Comparison of ENCODE assay signal across 22 mouse cellular contexts in genomic region chr17:56164510-56164909, GRCm38 (mm10). TPM values are rescaled to one million over a fixed set of nuclear protein-coding genes. Genes with fewer than 3 reads are reported as not detected.
DNase-seq lines count a peak whose midpoint lies in the region; ATAC-seq and TF ChIP-seq lines count a peak whose summit lies in the region.
"Had no signal": no experiment of that assay in that cellular context is flagged by ENCODE, and none has a peak within 500 bp of the region (broad histone marks: within the 10 kb centered on the region; RNA-seq: fewer than 3 reads in every experiment).

No protein-coding gene starts in this region.

- H3K27ac ChIP-seq in kidney, embryonic 15.5 days = no peak overlapping the region
- no peak overlapping the region for H3K27ac ChIP-seq in lung, embryonic 16.5 days (ENCODE audit: low read length)
- no peak overlapping the region for H3K27ac ChIP-seq in lung, postnatal 0 days (ENCODE audit: low read length)
- H3K27ac ChIP-seq in small intestine, adult 2 months (ENCODE audit: insufficient read depth, low read depth, low read length) = peak overlapping the region; percentile 80
- H3K27ac ChIP-seq in hindbrain, embryonic 14.5 days = no peak overlapping the region
- H3K27ac ChIP-seq: embryonic facial prominence, embryonic 12.5 days; forebrain, embryonic 15.5 days; hindbrain, embryonic 13.5 days had no signal

- 0 out of 2 replicates have a peak, but pooled peaks cover 12% of the 10 kb centered on the region for H3K27me3 ChIP-seq in kidney, embryonic 15.5 days
- no peaks in the 10 kb centered on the region for H3K27me3 ChIP-seq in lung, embryonic 16.5 days (ENCODE audit: control insufficient read depth, insufficient read depth, low read depth, low read length)
- no peaks in the 10 kb centered on the region for H3K27me3 ChIP-seq in lung, postnatal 0 days (replicated peaks; ENCODE audit: insufficient read depth, low read length)
- no peaks in the 10 kb centered on the region for H3K27me3 ChIP-seq in small intestine, adult 2 months (ENCODE audit: control insufficient read depth, insufficient read depth, low read length)
- H3K27me3 ChIP-seq in hindbrain, embryonic 14.5 days (ENCODE audit: control insufficient read depth, insufficient read depth, low read length) = no peaks in the 10 kb centered on the region
- H3K27me3 ChIP-seq: forebrain, embryonic 15.5 days had no signal

- no peak for TF ChIP-seq EP300 in lung, postnatal 0 days (IDR thresholded peaks at IDR 0.05)

- 0 out of 2 replicates have a peak overlapping the region, but pooled peaks have one; percentile 81 for H3K4me2 ChIP-seq in kidney, embryonic 15.5 days
- peak overlapping the region; percentile 82; the same call in 1 of the 2 replicates for H3K4me2 ChIP-seq in lung, embryonic 16.5 days (ENCODE audit: low read depth, low read length)
- no peak overlapping the region for H3K4me2 ChIP-seq in lung, postnatal 0 days (replicated peaks; ENCODE audit: low read depth, low read length)
- no peak overlapping the region for H3K4me2 ChIP-seq in hindbrain, embryonic 14.5 days (replicated peaks)
- H3K4me2 ChIP-seq: forebrain, embryonic 15.5 days; heart, embryonic 11.5 days; hindbrain, embryonic 13.5 days had no signal

- no peak for ATAC-seq in kidney, embryonic 15.5 days (replicated peaks; ENCODE audit: low FRiP score)
- no peak for ATAC-seq in lung, embryonic 16.5 days (ENCODE audit: low read depth)
- ATAC-seq in lung, postnatal 0 days = no peak
- no peak for ATAC-seq in hindbrain, embryonic 14.5 days (ENCODE audit: low FRiP score)
- ATAC-seq: forebrain, embryonic 15.5 days had no signal

- WGBS in kidney, embryonic 15.5 days = 80% methylated on average over 3 of the region's 3 CpGs
- WGBS in lung, embryonic 16.5 days = 70% methylated on average over 3 of the region's 3 CpGs
- 67% methylated on average over 3 of the region's 3 CpGs for WGBS in lung, postnatal 0 days
- WGBS in small intestine, adult 2 months = 16% methylated on average over 3 of the region's 3 CpGs
- 78% methylated on average over 3 of the region's 3 CpGs for WGBS in hindbrain, embryonic 14.5 days

- no peak for TF ChIP-seq POLR2A in small intestine, adult 2 months (IDR thresholded peaks at IDR 0.05; ENCODE audit: low read depth, low read length)

- H3K36me3 ChIP-seq in kidney, embryonic 15.5 days = no peaks in the 10 kb centered on the region
- H3K36me3 ChIP-seq in lung, embryonic 16.5 days (ENCODE audit: control insufficient read depth, insufficient read depth, low read length) = no peaks in the 10 kb centered on the region
- no peaks in the 10 kb centered on the region for H3K36me3 ChIP-seq in lung, postnatal 0 days (ENCODE audit: insufficient read depth, low read length)
- no peaks in the 10 kb centered on the region for H3K36me3 ChIP-seq in small intestine, adult 2 months (ENCODE audit: control insufficient read depth, insufficient read depth, low read length)
- H3K36me3 ChIP-seq in hindbrain, embryonic 14.5 days (replicated peaks; ENCODE audit: control insufficient read depth, insufficient read depth) = no peaks in the 10 kb centered on the region
- H3K36me3 ChIP-seq: embryonic facial prominence, embryonic 12.5 days; forebrain, embryonic 15.5 days; G1E; heart, embryonic 15.5 days; hindbrain, embryonic 13.5 days had no signal

- TF ChIP-seq CTCF in lung, postnatal 0 days (IDR thresholded peaks at IDR 0.05) = no peak
- no peak for TF ChIP-seq CTCF in small intestine, adult 2 months (IDR thresholded peaks at IDR 0.05; ENCODE audit: extremely low read depth, insufficient read length, insufficient replicate concordance, low read depth, low read length)

- H3K9ac ChIP-seq in kidney, embryonic 15.5 days = no peak overlapping the region
- no peak overlapping the region for H3K9ac ChIP-seq in lung, embryonic 16.5 days (ENCODE audit: low read length)
- H3K9ac ChIP-seq in lung, postnatal 0 days (replicated peaks; ENCODE audit: low read depth) = no peak overlapping the region
- H3K9ac ChIP-seq in hindbrain, embryonic 14.5 days = no peak overlapping the region
- H3K9ac ChIP-seq: embryonic facial prominence, embryonic 12.5 days; forebrain, embryonic 15.5 days; heart, embryonic 15.5 days; hindbrain, embryonic 13.5 days had no signal

- peak; percentile 67 to 74 for DNase-seq in cerebellum, postnatal 10 days
- no peak for DNase-seq in cerebellum, postnatal 4 days (ENCODE audit: low spot score in 2 of 2)
- DNase-seq in kidney, adult 11 months = no peak
- DNase-seq in lung, postnatal 0 days (ENCODE audit: low spot score) = no peak
- no peak for DNase-seq in hindbrain, embryonic 14.5 days (ENCODE audit: low spot score)
- DNase-seq: adrenal gland, postnatal 10 days; B cell, adult 2 months; cerebellum, adult 18-20 months; cerebellum, adult 9-11 months; gastrocnemius, postnatal 10 days; heart, adult 2 months; heart, postnatal 14 days had no signal

- no peaks in the 10 kb centered on the region for H3K9me3 ChIP-seq in kidney, embryonic 15.5 days (replicated peaks)
- H3K9me3 ChIP-seq in lung, embryonic 16.5 days (ENCODE audit: control insufficient read depth, low read length) = no peaks in the 10 kb centered on the region
- H3K9me3 ChIP-seq in lung, postnatal 0 days (ENCODE audit: low read length) = no peaks in the 10 kb centered on the region
- H3K9me3 ChIP-seq in hindbrain, embryonic 14.5 days (ENCODE audit: control insufficient read depth, low read length) = no peaks in the 10 kb centered on the region
- H3K9me3 ChIP-seq: embryonic facial prominence, embryonic 12.5 days; forebrain, embryonic 15.5 days; G1E; heart, embryonic 15.5 days; hindbrain, embryonic 13.5 days had no signal

- no peak overlapping the region for H3K4me3 ChIP-seq in kidney, embryonic 15.5 days (replicated peaks)
- H3K4me3 ChIP-seq in lung, embryonic 16.5 days (ENCODE audit: low read length) = no peak overlapping the region
- no peak overlapping the region for H3K4me3 ChIP-seq in lung, postnatal 0 days (ENCODE audit: low read depth, low read length)
- no peak overlapping the region for H3K4me3 ChIP-seq in small intestine, adult 2 months (ENCODE audit: low read depth, low read length)
- H3K4me3 ChIP-seq in hindbrain, embryonic 14.5 days (replicated peaks; ENCODE audit: low read length) = no peak overlapping the region
- H3K4me3 ChIP-seq: embryonic facial prominence, embryonic 12.5 days; forebrain, embryonic 15.5 days; heart, adult 2 months; heart, embryonic 15.5 days; hindbrain, embryonic 13.5 days had no signal

- H3K4me1 ChIP-seq in kidney, embryonic 15.5 days = peaks cover 36% of the 10 kb centered on the region
- H3K4me1 ChIP-seq in lung, embryonic 16.5 days (replicated peaks; ENCODE audit: control insufficient read depth, insufficient read depth, low read length) = peaks cover 14% of the 10 kb centered on the region
- H3K4me1 ChIP-seq in lung, postnatal 0 days (ENCODE audit: insufficient read depth, low read depth, low read length) = peaks cover 10% of the 10 kb centered on the region; the same call in 1 of the 2 replicates
- H3K4me1 ChIP-seq in small intestine, adult 2 months (ENCODE audit: control insufficient read depth, insufficient read depth, insufficient read length, low read length) = peaks cover 17% of the 10 kb centered on the region
- peaks cover 16% of the 10 kb centered on the region for H3K4me1 ChIP-seq in hindbrain, embryonic 14.5 days (replicated peaks; ENCODE audit: control insufficient read depth, insufficient read depth, low read length)

RNA-seq across cellular contexts. Expression of gene Tnfaip8l1, which starts 2.2 kb away (rescaled TPM):
- polyA plus RNA-seq in kidney, embryonic 15.5 days (2015; fragmentation: Nextera tagmentation; extraction: Ambion mirVana) = 11.6 and 11.9 TPM in 2 replicates
- 15.5 and 17.3 TPM in 2 replicates for polyA plus RNA-seq in lung, embryonic 16.5 days (2015; fragmentation: Nextera tagmentation; extraction: Ambion mirVana)
- polyA plus RNA-seq in lung, postnatal 0 days (2015; fragmentation: Nextera tagmentation; extraction: Ambion mirVana) = 4.7 and 5.6 TPM in 2 replicates
- polyA plus RNA-seq in small intestine, adult 2 months (2012; rRNA removed) = 4.2 and 10.3 TPM in 2 replicates
- polyA plus RNA-seq in hindbrain, embryonic 14.5 days (2014; fragmentation: Nextera tagmentation; extraction: Ambion mirVana) = 8.4 and 9.9 TPM in 2 replicates

RNA-seq across cellular contexts. Expression of gene Mydgf, which starts 19.2 kb away (rescaled TPM):
- 90.7 and 96.4 TPM in 2 replicates for polyA plus RNA-seq in kidney, embryonic 15.5 days (2015; fragmentation: Nextera tagmentation; extraction: Ambion mirVana)
- polyA plus RNA-seq in lung, embryonic 16.5 days (2015; fragmentation: Nextera tagmentation; extraction: Ambion mirVana) = 93.0 and 110 TPM in 2 replicates
- 67.2 and 71.2 TPM in 2 replicates for polyA plus RNA-seq in lung, postnatal 0 days (2015; fragmentation: Nextera tagmentation; extraction: Ambion mirVana)
- 82.7 and 86.4 TPM in 2 replicates for polyA plus RNA-seq in small intestine, adult 2 months (2012; rRNA removed)
- polyA plus RNA-seq in hindbrain, embryonic 14.5 days (2014; fragmentation: Nextera tagmentation; extraction: Ambion mirVana) = 67.8 and 70.8 TPM in 2 replicates

RNA-seq across cellular contexts. Expression of gene Sema6b, which starts 24.4 kb away (rescaled TPM):
- 1.5 TPM in 2 replicates for polyA plus RNA-seq in kidney, embryonic 15.5 days (2015; fragmentation: Nextera tagmentation; extraction: Ambion mirVana)
- polyA plus RNA-seq in lung, embryonic 16.5 days (2015; fragmentation: Nextera tagmentation; extraction: Ambion mirVana) = 1.2 and 1.7 TPM in 2 replicates
- polyA plus RNA-seq in lung, postnatal 0 days (2015; fragmentation: Nextera tagmentation; extraction: Ambion mirVana) = 0.88 and 1.0 TPM in 2 replicates
- polyA plus RNA-seq in small intestine, adult 2 months (2012; rRNA removed) = 6.4 and 12.2 TPM in 2 replicates
- 18.3 and 20.5 TPM in 2 replicates for polyA plus RNA-seq in hindbrain, embryonic 14.5 days (2014; fragmentation: Nextera tagmentation; extraction: Ambion mirVana)
- polyA plus RNA-seq: CD4-positive, CD25-positive, alpha-beta regulatory T cell, adult 4 months had no signal

RNA-seq across cellular contexts. Expression of gene Lrg1, which starts 42.7 kb away (rescaled TPM):
- polyA plus RNA-seq in kidney, embryonic 15.5 days (2015; fragmentation: Nextera tagmentation; extraction: Ambion mirVana) = 0.39 and 0.53 TPM in 2 replicates
- 0.59 and 1.4 TPM in 2 replicates for polyA plus RNA-seq in lung, embryonic 16.5 days (2015; fragmentation: Nextera tagmentation; extraction: Ambion mirVana)
- 36.3 and 50.6 TPM in 2 replicates for polyA plus RNA-seq in lung, postnatal 0 days (2015; fragmentation: Nextera tagmentation; extraction: Ambion mirVana)
- polyA plus RNA-seq in small intestine, adult 2 months (2012; rRNA removed) = 10.6 and 28.7 TPM in 2 replicates
- polyA plus RNA-seq in hindbrain, embryonic 14.5 days (2014; fragmentation: Nextera tagmentation; extraction: Ambion mirVana) = 0.19 and 0.20 TPM in 2 replicates
- polyA plus RNA-seq: CD4-positive, CD25-positive, alpha-beta regulatory T cell, adult 4 months; G1E; heart, embryonic 11.5 days; hindbrain, embryonic 13.5 days had no signal

RNA-seq across cellular contexts. Expression of gene Plin5, which starts 47.1 kb away (rescaled TPM):
- polyA plus RNA-seq in kidney, embryonic 15.5 days (2015; fragmentation: Nextera tagmentation; extraction: Ambion mirVana) = 1.5 and 1.9 TPM in 2 replicates
- 1.3 and 2.1 TPM in 2 replicates for polyA plus RNA-seq in lung, embryonic 16.5 days (2015; fragmentation: Nextera tagmentation; extraction: Ambion mirVana)
- polyA plus RNA-seq in lung, postnatal 0 days (2015; fragmentation: Nextera tagmentation; extraction: Ambion mirVana) = 3.2 and 4.3 TPM in 2 replicates
- 0.04 and 0.05 TPM in 2 replicates for polyA plus RNA-seq in small intestine, adult 2 months (2012; rRNA removed)
- polyA plus RNA-seq in hindbrain, embryonic 14.5 days (2014; fragmentation: Nextera tagmentation; extraction: Ambion mirVana) = 1.9 and 2.1 TPM in 2 replicates
- polyA plus RNA-seq: CD4-positive, CD25-positive, alpha-beta regulatory T cell, adult 4 months; G1E had no signal

Comparison
In these comparisons a context has a peak if more than half of its experiments do, and no peak if none do; other contexts are left out.
1. DNase-seq: peak in cerebellum, postnatal 10 days (2 of 2); none in cerebellum, postnatal 4 days (0 of 2), kidney, adult 11 months (single experiment), lung, postnatal 0 days (single experiment) and hindbrain, embryonic 14.5 days (single experiment).
2. H3K4me2 ChIP-seq: peak in kidney, embryonic 15.5 days (single experiment) and lung, embryonic 16.5 days (single experiment); none in lung, postnatal 0 days (single experiment) and hindbrain, embryonic 14.5 days (single experiment).